Mouse (Mus musculus) limb, embryonic 13.5 days (tissue): ENCODE results near the gene Fiz1. TPM values are rescaled to one million over a fixed set of nuclear protein-coding genes. Genes with fewer than 3 reads are reported as not detected.
A peak's percentile ranks its signal among the peaks of the same experiment; 100 is the strongest.
"Not testable (repeated sequence)": the region's sequence is repeated elsewhere in the genome, so short reads cannot be mapped to it uniquely, and the experiment has no call there.

Experiments used
- ATAC-seq: fragments of 200-750 bp; cut with Nextera tagmentation; 2 replicates; pipeline ENCODE4 v1.8.0; 2017; ENCODE audit warnings: low read depth, moderate number of reproducible peaks, moderate TSS enrichment; ENCODE audit not compliant: low FRiP score
- H3K27ac ChIP-seq: fragments of 300-500 bp; sonication (generic); 2 replicates; pipeline ENCODE4 v1.5.1; 2015; ENCODE audit warnings: inconsistent platforms, mild to moderate bottlenecking, moderate library complexity
- H3K27me3 ChIP-seq: fragments of 300-500 bp; sonication (generic); 2 replicates; pipeline ENCODE4 v1.6.1; 2015; ENCODE audit warnings: mild to moderate bottlenecking, inconsistent platforms
- H3K36me3 ChIP-seq: fragments of 300-500 bp; sonication (generic); 2 replicates; pipeline ENCODE4 v1.6.1; 2015; ENCODE audit warnings: inconsistent platforms, mild to moderate bottlenecking, moderate library complexity
- H3K4me1 ChIP-seq: fragments of 300-500 bp; sonication (generic); 2 replicates; pipeline ENCODE4 v1.6.1; 2015; ENCODE audit warnings: inconsistent platforms
- H3K4me2 ChIP-seq: fragments of 300-500 bp; sonication (generic); replicated peaks from 2 replicates; pipeline ENCODE4 v1.6.1; 2015; ENCODE audit warnings: inconsistent platforms, mild to moderate bottlenecking, moderate library complexity
- H3K4me3 ChIP-seq: fragments of 300-500 bp; sonication (generic); 2 replicates; pipeline ENCODE4 v1.5.1; 2015; ENCODE audit warnings: moderate library complexity, mild to moderate bottlenecking, inconsistent platforms
- H3K9ac ChIP-seq: fragments of 300-500 bp; sonication (generic); 2 replicates; pipeline ENCODE4 v1.6.1; 2015; ENCODE audit warnings: mild to moderate bottlenecking, inconsistent platforms
- H3K9me3 ChIP-seq: fragments of 300-500 bp; sonication (generic); 2 replicates; pipeline ENCODE4 v1.6.1; 2016; ENCODE audit warnings: inconsistent platforms
- WGBS: fragments of 180-500 bp; shearing (Covaris S2); methylation state at CpG from one replicate; pipeline ENCODE4 v1.1.7; 2015; 5-methylcytosine and 5-hydroxymethylcytosine counted together
- polyA plus RNA-seq: library from polyadenylated mRNA; unstranded; fragments of >200 nt; fragmentation: Nextera tagmentation; extraction: Ambion mirVana; gene quantifications from 2 replicates; pipeline ENCODE4 v1.2.1, GENCODE M21; 2015

Fiz1 gene
- polyA plus RNA-seq, 1 experiment from 2014 or later, result 44.7 TPM

GRCm38 (mm10) chr7:5017352-5017751 is 2.9 kb upstream of the Fiz1 start:
- H3K36me3 ChIP-seq, result peaks cover 33% of the 10 kb centered on the region
- no peaks in the 10 kb centered on the region for H3K9me3 ChIP-seq
- no peak overlapping the region for H3K4me3 ChIP-seq
- H3K4me2 ChIP-seq, result no peak overlapping the region
- 91% methylated on average over 16 of the region's 16 CpGs for WGBS
- H3K27me3 ChIP-seq, result no peaks in the 10 kb centered on the region
- no peak overlapping the region for H3K27ac ChIP-seq
- no peak overlapping the region for H3K9ac ChIP-seq
- no peak for ATAC-seq
- H3K4me1 ChIP-seq, result peaks cover 27% of the 10 kb centered on the region

GRCm38 (mm10) chr7:5016920-5017319 is 2.4 kb upstream of the Fiz1 start:
- ATAC-seq, result no peak
- Histone ChIP-seq H3K9me3 (no peaks in the 10 kb centered on the region), H3K27ac (no peak overlapping the region), H3K4me3 (no peak overlapping the region), H3K36me3 (peaks cover 33% of the 10 kb centered on the region), H3K4me2 (no peak overlapping the region), H3K4me1 (peaks cover 25% of the 10 kb centered on the region), H3K9ac (no peak overlapping the region), H3K27me3 (no peaks in the 10 kb centered on the region)
- WGBS, result 96% methylated on average over 2 of the region's 2 CpGs

GRCm38 (mm10) chr7:5016057-5016456 is 1.6 kb upstream of the Fiz1 start:
- no peak for ATAC-seq
- H3K27me3 ChIP-seq, result no peaks in the 10 kb centered on the region
- peaks cover 17% of the 10 kb centered on the region for H3K4me1 ChIP-seq
- peak overlapping the region; percentile 70 for H3K4me2 ChIP-seq
- 59% methylated on average over 3 of the region's 3 CpGs for WGBS
- peaks cover 37% of the 10 kb centered on the region for H3K36me3 ChIP-seq
- H3K9me3 ChIP-seq, result no peaks in the 10 kb centered on the region
- peak overlapping the region; percentile 68 for H3K4me3 ChIP-seq
- H3K27ac ChIP-seq, result peak overlapping the region; percentile 99
- peak overlapping the region; percentile 65 for H3K9ac ChIP-seq

GRCm38 (mm10) chr7:5015118-5016001 is 863 bp upstream of the Fiz1 start, which contains the start of gene Gm44973:
Gm44973 (plus strand) TSS chr7:5015496.
- Histone ChIP-seq H3K4me1 (peaks cover 15% of the 10 kb centered on the region), H3K9me3 (no peaks in the 10 kb centered on the region), H3K27me3 (no peaks in the 10 kb centered on the region), H3K4me3 (peak within 1 kb of the TSS; percentile 68), H3K27ac (peak within 1 kb of the TSS; percentile 99), H3K9ac (peak within 1 kb of the TSS; percentile 83), H3K36me3 (peaks cover 44% of the 10 kb centered on the region), H3K4me2 (peak within 1 kb of the TSS; percentile 70)
- WGBS, result 1% methylated on average over 60 of the region's 76 CpGs
- ATAC-seq, result peak; percentile 78

GRCm38 (mm10) chr7:5012681-5013513 is 1.6 kb downstream of the Fiz1 start:
- no peak overlapping the region for H3K27ac ChIP-seq
- ATAC-seq, result no peak
- H3K36me3 ChIP-seq, result peaks cover 65% of the 10 kb centered on the region
- WGBS, result 92% methylated on average over 27 of the region's 27 CpGs
- peak overlapping the region; percentile 68 for H3K4me3 ChIP-seq
- peaks cover 5% of the 10 kb centered on the region; the same call in 1 of the 2 replicates for H3K9me3 ChIP-seq
- H3K27me3 ChIP-seq, result no peaks in the 10 kb centered on the region
- H3K4me1 ChIP-seq, result peaks cover 10% of the 10 kb centered on the region
- H3K9ac ChIP-seq, result no peak overlapping the region
- H3K4me2 ChIP-seq, result peak overlapping the region; percentile 62

- peaks cover 74% of the 10 kb centered on the region for H3K36me3 ChIP-seq
- ATAC-seq, result no peak
Measured at GRCm38 (mm10) chr7:5008229-5008628, 6.3 kb downstream of the Fiz1 start.

GRCm38 (mm10) chr7:5002876-5003275 is 11.6 kb downstream of the Fiz1 start:
- ATAC-seq, H3K4me3 ChIP-seq, H3K9me3 ChIP-seq, H3K4me2 ChIP-seq, H3K9ac ChIP-seq, H3K4me1 ChIP-seq, H3K27me3 ChIP-seq, H3K27ac ChIP-seq: not testable (repeated sequence)
- H3K36me3 ChIP-seq, result peaks cover 21% of the 10 kb centered on the region
- WGBS, result 63% methylated on average over 8 of the region's 8 CpGs

More at GRCm38 (mm10) chr7:5008229-5008628, 6.3 kb downstream of the Fiz1 start:
- H3K4me1 ChIP-seq, result peaks cover 3% of the 10 kb centered on the region; the same call in 1 of the 2 replicates
- 96% methylated on average over 26 of the region's 26 CpGs for WGBS
- no peak overlapping the region for H3K4me2 ChIP-seq
- H3K4me3 ChIP-seq, result no peak overlapping the region
- no peak overlapping the region for H3K9ac ChIP-seq
- no peak overlapping the region for H3K27ac ChIP-seq
- peaks cover 5% of the 10 kb centered on the region; the same call in 1 of the 2 replicates for H3K9me3 ChIP-seq
- H3K27me3 ChIP-seq, result no peaks in the 10 kb centered on the region

GRCm38 (mm10) chr7:4999876-5000275 is 14.6 kb downstream of the Fiz1 start:
- Histone ChIP-seq H3K36me3 (no peaks in the 10 kb centered on the region), H3K27me3 (peaks cover 3% of the 10 kb centered on the region; the same call in 1 of the 2 replicates), H3K4me2 (no peak overlapping the region), H3K9ac (no peak overlapping the region), H3K9me3 (no peaks in the 10 kb centered on the region), H3K4me1 (peaks cover 14% of the 10 kb centered on the region), H3K4me3 (no peak overlapping the region), H3K27ac (no peak overlapping the region)
- ATAC-seq, result no peak
- WGBS, result 69% methylated on average over 2 of the region's 2 CpGs

- peaks cover 26% of the 10 kb centered on the region for H3K36me3 ChIP-seq
- peaks cover 27% of the 10 kb centered on the region for H3K4me1 ChIP-seq
- peak overlapping the region; percentile 81 for H3K4me3 ChIP-seq
- no peak for ATAC-seq
- peak overlapping the region; percentile 85 for H3K4me2 ChIP-seq
- H3K9me3 ChIP-seq, result no peaks in the 10 kb centered on the region
- no peak overlapping the region for H3K27ac ChIP-seq
- H3K9ac ChIP-seq, result peak overlapping the region; percentile 83
- 65% methylated on average over 8 of the region's 8 CpGs for WGBS
- peaks cover 25% of the 10 kb centered on the region for H3K27me3 ChIP-seq
Measured at GRCm38 (mm10) chr7:4996934-4997333, 17.6 kb downstream of the Fiz1 start.

- peak; percentile 86 for ATAC-seq
- Histone ChIP-seq H3K27me3 (peaks cover 25% of the 10 kb centered on the region), H3K4me1 (peaks cover 27% of the 10 kb centered on the region), H3K9ac (peak within 1 kb of the TSS; percentile 83), H3K4me3 (peak within 1 kb of the TSS; percentile 81), H3K27ac (peak within 1 kb of the TSS; percentile 39; the same call in 1 of the 2 replicates), H3K36me3 (peaks cover 33% of the 10 kb centered on the region), H3K4me2 (peak within 1 kb of the TSS; percentile 85), H3K9me3 (peaks cover 4% of the 10 kb centered on the region; the same call in 1 of the 2 replicates)
- WGBS, result 7% methylated on average over 14 of the region's 26 CpGs
Measured at GRCm38 (mm10) chr7:4996003-4996895, 18.2 kb downstream of the Fiz1 start, which contains the start of gene Zfp579. Zfp579 (minus strand) TSS chr7:4996158.
